Mouse (Mus musculus) urinary bladder, postnatal 10 days (tissue): ENCODE measurements around the gene Rps26.
"Not testable (repeated sequence)": the region's sequence is repeated elsewhere in the genome, so short reads cannot be mapped to it uniquely, and the experiment has no call there.

ENCODE experiments used
- DNase-seq: peaks from one replicate; pipeline ENCODE4 v3.0.0; 2022; ENCODE audit warnings: low spot score

Rps26 gene

DNA sequence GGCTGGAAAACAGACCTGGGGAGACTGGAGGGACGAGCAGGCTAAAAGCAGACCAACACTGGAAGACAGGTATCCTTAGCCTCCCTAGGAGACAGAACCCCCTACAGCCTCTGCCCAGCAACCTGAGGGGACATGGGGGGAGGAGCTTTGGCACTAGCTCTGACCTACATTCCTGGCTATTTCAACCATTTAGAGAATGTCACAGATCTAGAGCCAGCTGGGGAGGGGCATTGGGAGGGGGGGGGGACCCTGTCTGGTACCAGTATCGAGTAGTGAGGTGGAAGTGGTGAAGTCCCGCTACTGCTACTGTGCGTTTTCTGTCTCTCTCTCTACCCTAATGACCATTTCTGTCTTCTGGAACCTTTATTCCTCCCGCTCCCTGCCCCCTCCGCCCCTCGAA, 15.3 kb upstream of the Rps26 start:
- no peak for DNase-seq

DNA sequence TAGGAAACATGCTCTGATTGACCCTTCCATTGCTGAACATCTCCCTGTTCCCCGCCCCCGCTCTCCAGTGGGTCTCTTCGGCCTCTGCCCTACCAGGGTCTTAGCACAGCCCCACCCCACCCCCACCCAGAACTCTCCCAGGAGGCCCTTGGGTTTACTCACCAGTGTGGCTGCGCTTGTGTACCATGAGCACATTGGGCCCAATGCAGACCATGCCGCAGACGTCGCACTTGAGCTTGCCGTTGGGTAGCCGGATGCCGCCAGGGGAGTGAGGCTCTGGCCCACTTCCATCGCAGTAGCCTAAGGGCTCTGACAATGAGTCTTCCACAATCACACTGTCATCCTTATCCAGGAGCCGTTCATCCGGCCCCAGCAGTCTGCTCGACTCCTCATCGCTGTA, 14.3 kb upstream of the Rps26 start:
- no peak for DNase-seq

DNA sequence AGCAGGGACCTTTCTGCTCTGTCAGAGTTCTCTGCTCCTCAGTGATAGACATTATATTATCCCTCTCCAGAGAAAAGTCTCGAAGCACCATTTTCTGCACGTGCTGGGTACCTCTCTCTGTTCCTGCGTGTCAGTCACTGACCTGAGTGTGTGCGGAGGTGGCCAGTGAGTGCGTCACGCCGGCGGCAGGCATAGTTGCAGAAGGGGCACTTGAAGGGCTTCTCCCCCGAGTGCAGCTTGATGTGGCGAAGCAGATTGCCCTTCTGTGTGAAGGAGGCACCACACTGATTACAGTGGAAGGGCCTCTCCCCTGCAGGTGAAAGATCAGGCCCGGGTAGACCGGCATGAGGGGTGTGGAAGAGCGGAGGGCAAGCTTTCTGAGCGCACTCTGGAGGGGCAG, 13.5 kb upstream of the Rps26 start:
- DNase-seq, result no peak

DNA sequence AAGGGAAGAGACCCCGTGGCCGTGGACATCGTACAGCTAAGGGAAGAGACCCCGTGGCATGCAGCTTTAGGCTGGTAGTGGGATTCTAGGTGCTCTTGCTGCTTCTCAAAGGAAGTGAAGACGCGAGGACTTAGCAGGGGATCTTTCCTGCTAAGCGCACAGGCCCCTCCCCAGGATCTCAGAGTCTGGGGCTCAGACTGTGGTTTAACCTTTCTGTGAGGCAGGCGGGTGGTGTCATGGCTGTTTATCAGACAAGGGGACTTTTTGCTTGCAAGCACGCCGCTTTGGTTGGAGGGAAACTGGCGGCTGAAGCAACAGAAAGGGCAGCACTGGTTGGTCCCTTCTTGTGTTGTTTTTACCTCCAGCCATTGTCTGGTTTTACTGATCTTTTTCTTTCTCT, 10.5 kb upstream of the Rps26 start:
- no peak for DNase-seq

DNA sequence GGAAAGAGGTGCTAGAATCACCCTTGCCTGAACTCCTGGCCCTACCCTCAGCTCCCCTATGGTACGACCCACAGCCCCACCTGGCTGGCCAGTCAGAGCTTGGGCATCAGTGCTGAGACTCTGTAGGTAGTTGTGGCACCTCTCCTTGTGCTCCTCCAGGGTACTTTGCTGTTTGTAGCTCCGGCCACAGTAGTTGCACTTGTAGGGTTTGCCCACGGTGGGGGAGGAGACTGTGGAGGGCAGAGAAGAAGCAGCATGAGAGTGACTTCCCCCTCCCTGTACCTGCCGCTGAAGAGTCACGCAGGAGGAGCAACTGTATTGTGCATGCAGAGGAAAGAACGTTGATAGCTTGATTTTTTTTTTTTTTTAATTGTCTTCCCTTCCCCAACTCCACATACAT, 10.0 kb upstream of the Rps26 start:
- DNase-seq, result no peak

DNA sequence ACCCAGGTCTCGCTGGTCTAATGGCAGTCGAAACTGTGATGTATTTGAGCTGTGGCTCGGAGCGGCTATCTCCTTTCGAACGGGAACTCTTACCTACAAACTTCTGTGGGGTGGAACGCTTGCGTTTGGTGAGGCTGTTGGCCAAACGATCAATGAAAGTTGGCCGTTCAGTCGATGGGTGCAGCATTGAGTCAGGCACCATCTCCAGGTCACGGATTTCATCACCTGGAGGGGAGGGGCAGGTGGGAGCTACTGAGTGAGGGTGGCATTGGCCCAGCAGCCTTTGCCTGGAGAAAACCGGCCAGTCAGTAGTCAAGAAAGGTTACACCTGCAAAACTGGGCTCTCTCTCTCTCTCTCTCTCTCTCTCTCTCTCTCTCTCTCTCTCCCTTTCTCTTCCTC, 9.2 kb upstream of the Rps26 start:
- no peak for DNase-seq

DNA sequence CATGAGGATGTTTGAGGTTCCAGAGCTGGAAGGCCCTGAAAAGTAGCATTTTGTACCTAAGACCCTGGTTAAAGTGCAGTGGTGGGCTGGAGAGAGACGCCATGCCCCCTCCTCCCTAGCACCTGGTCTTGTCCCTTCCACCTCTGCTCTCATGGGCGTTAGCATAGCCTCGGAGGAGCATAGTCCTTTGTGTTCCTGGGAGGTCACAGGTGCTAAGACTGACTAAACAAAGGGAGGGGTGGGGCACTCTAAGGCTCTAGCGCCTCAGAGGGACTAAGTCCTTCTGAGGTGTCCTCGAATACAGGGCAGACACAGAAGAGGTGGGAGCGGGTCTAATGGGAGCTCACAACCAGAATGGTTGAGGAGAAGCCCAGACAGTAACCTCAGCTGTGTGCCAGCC, 5.0 kb upstream of the Rps26 start:
- no peak for DNase-seq

DNA sequence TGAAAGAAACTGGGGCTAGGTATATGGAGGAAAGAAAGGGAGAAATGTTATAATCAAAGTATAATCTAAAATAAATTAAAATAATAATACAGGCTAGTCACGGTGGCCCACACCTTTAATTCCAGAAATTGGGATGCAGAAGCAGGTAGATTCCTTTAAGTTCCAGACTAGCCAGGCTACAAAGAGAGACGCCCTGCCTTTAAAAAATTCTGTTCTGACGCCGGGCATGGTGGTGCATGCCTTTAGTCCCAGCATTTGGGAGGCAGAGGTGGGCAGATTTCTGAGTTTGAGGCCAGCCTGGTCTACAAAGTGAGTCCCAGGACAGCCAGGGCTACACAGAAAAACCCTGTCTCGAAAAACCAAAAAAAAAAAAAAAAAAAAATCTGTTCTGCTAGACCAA, 3.8 kb upstream of the Rps26 start:
- DNase-seq, result not testable (repeated sequence)

DNA sequence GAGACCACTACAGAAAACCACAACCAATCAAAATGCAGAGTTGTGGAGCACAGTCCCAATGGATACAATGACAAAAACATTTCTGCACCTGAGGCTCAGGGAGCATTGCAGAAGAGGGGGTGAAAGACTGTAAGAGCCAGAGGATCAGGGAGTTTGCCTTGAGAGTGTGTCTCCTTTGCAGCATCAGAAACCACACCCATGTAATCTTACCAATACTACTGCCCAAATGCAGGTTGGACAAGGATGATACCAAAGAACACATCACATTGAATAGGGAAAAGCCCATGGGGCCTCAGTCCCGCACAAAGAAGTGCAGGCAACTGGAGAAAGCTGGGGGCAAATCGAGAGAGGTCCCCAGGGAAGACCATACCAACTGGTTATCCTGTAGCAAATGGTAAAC, 3.2 kb upstream of the Rps26 start:
- DNase-seq, result no peak

DNA sequence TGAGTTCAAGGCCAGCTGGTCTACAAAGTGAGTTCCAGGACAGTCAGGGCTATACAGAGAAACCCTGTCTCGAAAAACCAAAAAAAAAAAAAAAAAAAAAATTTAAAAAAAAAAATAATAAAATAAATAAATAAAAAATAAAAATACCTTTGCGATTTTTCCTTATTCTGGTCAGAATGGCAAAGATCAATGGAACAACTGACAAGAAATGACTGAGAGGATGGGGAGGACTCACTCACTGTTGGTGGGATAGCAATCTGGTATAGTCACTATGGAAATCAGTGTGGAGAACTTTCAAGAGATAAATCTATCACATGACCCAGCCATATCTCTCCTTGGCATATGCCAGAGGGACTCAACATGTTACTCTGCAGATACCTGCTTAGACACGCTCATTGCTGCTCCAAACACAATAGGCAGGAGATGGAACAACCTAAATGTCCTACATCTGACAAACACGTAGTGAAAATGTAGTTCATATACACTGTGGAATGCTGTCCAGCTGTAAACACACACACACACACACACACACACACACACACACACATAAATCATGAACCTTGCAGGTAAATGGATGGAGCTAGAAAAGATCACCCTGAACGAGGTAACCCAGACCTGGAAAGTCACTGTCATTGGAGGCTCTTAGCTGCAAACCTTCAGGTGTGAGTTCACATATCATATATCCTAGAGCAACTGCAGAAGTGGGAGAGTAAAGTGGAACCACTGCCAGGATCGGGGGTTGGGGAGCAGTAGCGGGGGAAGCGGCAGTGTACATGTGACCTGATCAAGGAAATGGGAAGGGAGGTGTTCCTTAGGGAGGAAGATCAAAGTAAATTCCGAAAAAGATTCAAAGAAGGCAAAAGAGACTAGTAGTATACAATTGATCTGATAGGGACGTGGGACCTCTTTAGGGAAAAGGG, 1.1 kb upstream of the Rps26 start:
- no peak for DNase-seq

DNA sequence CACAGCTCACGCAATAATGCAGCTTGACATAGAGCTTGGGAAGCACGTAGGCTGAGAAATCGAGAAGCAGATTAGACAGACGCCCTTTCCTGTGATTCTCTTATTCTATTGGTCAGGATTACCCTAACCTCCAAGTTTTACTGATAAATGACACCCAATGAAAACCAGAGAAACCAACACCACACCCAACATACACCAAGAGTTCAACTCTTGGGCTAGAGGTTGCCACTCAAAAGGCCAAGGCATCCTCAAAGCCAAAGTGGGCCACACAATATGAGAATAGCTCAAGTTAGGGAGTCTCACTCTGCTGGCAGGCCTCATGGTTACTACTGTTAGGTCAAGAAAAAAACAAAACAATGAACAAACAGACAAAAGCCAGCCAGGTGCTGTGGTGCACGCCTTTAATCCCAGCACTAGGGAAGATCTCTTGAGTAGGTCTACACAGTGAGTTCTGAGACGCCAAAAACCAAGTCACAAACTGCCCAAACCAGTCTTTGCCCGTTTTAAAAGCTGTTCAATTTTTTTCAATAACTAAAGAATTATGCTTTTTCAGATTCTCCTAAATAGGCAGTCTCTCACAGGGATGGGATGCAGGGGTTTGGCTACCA, 1.2 kb downstream of the Rps26 start:
- no peak for DNase-seq

DNA sequence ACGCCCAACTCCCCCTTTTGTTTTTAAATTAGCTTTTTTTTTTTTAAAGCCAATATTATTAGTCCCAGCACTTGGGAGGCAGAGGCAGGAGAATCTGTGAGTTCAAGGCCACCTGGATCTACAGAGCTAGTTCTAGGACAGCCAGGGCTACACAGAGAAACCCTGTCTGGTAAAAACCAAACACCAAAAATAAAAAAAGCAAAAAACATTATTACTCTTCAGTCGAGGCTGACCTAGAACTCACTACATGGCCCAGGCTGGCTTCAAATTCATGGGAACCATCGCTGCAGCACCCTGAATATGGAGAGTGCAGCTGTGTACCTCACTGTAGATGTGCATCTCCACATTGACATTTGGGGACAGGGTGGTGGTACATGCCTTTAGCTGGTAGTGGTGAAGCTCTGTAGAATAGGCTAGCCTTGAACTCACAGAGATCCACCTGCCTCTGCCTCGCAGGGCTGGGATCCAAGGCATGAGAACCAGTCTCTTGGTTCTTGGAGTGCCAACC, 3.4 kb downstream of the Rps26 start:
- not testable (repeated sequence) for DNase-seq

DNA sequence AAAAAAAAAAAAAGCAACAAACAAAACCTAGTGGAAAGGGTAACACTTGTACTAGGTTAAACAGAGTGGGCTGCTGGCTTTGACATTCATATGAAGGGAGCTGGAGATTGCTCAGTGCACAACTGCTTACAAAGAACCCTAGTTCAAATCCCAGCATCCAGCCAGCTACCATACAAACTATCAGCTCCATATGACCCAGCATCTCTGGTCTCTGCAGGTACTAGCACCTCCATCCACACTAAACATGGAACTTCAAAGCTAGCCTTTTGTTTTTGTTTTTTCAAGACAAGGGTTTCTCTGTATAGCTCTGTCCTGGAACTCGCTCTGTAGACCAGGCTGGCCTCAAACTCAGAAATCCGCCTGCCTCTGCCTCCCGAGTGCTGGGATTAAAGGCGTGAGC, 3.8 kb downstream of the Rps26 start:
- DNase-seq, result no peak

DNA sequence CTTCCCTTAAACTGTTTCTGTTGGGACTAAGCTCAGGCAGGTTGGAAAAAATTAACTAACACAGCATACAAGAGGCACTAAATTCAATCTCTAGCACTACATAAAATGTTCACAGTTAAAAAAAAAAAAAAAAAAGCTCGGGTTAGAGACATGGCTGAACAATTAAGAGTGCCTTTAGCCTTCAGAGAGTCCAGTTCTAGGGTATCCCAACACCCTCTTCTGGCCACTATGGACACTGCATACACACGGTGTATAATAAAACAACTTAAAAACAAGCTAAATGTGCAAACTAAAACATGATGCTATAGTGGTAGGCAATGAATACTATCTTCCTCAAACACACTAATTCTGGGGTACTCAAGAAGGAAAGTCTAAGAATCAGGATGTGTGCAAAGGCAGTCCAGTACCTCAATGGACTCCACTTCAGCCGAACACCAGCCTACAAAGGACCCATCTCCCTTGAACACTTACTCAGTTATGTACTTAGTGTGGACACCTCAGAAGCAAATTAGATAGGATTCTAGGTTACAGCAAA, 4.5 kb downstream of the Rps26 start:
- DNase-seq, result no peak

DNA sequence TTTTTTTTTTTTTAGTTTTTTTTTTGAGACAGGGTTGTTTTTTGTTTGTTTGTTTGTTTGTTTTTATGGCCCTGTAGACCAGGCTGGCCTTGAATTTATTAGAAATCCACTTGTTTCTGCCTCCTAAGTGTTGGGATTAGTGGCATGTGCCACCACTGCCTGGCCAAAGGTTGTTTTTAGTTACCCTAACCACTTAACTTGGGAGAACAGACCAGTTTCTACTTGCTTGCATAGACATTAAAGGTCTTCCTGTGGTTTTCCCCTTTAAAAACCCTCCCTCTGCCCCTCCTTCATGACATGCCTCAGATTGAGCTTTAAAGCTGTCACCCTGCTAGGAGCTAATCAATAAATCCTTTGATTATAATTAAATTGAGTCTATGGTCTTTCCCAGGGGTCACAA, 6.3 kb downstream of the Rps26 start:
- DNase-seq, result no peak

DNA sequence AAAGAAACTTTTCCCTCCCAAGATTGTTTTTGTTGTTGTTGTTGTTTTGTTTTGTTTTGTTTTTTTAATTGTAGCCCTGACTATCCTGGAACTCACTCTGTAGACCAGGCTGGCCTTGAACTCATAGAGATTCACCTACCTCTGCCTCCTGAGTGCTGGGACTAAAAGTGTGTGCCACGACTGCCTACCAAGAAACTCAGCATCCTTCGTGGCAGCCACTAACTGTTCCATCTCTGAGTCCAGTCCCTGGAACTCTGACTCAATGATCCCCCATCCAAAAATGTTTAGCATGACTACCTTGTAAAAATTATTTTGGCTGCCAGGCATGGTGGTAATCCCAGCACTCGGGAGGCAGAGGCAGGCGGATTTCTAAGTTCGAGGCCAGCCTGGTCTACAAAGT, 7.4 kb downstream of the Rps26 start:
- DNase-seq, result not testable (repeated sequence)

DNA sequence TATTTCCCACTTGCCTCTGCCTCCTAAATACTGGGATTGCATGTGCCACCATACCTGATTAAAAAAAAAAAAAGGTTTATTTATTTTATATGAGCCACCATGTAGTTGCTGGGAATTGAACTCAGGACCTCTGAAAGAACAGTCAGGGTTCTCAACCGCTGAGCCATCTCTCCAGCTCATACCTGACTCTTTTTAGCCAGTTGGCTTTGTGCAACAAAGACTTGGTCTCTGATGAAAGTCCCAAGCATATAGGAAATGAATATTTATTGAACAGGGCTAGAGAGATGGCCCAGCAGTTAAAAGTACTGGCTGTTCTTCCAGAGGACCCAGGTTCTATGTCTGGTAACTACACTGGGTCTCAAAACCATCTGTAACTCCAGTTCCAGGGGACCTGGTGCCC, 8.0 kb downstream of the Rps26 start:
- no peak for DNase-seq

DNA sequence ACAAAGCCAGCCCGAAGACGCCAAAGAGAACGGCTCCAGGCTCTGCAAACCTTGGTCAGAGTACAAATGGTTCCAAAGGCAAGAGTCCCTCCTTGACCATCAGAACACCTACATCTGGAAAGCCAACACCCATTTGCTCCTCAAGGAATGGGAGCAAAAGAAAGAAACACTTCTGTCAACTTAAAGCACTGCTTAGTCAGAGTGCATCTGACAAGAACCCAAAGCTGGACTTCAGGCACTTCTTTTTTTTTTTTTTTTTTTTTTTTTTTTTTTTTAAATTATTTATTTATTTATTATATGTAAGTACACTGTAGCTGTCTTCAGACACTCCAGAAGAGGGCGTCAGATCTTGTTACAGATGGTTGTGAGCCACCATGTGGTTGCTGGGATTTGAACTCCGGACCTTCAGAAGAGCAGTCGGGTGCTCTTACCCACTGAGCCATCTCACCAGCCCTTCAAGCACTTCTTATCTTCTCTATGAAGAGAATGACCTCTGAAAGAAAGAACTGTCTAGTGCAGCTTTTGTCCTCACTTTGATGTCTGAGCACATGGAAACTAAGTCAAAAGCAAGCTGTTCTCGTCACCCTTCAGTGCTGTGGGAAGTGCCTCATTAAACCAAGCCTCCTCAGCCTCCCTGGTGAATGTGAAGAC, 10.6 kb downstream of the Rps26 start:
- not testable (repeated sequence) for DNase-seq

DNA sequence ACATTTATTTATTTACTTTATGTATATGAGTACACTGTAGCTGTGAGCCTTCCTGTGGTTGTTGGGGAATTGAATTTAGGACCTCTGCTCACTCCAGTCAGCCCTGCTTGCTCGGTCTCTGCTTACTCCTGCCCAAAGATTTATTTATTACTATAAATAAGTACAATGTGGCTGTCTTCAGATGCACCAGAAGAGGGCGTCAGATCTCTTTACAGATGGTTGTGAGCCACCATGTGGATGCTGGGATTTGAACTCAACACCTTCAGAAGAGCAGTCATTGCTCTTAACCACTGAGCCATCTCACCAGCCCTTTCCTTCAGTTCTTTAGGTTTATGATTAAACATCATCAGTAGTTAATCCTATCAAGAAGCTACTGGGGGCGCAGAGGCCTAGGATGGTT, 11.6 kb downstream of the Rps26 start:
- no peak for DNase-seq

DNA sequence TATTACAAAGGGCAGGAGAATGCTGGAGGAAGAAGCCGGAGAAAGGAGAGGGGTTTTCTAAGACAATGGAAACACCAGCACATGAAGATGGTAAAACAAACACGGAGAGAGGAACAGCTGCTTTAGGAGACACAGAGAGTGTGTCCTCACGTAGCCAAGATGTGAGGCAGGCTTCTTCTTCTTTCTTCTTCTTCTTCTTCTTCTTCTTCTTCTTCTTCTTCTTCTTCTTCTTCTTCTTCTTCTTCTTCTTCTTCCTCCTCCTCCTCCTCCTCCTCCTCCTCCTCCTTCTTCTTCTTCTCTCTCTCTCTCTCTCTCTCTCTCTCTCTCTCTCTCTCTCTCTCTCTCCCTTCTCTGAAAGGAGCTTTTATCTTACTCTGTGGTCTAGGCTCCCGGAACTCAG, 12.7 kb downstream of the Rps26 start:
- DNase-seq, result not testable (repeated sequence)

DNA sequence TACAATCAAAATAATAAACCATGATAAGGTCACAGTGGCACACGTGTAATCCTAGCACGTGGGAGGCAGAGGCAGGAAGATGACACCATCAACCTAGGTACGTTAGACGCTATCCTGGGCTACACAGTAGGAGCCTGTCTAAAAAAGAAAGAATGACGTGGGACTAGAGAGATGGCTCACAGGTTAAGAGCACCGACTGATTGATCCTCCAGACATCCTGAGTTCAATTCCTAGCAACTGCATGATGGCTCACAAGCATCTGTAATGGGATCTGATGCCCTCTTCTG, 13.4 kb downstream of the Rps26 start:
- DNase-seq, result no peak

DNA sequence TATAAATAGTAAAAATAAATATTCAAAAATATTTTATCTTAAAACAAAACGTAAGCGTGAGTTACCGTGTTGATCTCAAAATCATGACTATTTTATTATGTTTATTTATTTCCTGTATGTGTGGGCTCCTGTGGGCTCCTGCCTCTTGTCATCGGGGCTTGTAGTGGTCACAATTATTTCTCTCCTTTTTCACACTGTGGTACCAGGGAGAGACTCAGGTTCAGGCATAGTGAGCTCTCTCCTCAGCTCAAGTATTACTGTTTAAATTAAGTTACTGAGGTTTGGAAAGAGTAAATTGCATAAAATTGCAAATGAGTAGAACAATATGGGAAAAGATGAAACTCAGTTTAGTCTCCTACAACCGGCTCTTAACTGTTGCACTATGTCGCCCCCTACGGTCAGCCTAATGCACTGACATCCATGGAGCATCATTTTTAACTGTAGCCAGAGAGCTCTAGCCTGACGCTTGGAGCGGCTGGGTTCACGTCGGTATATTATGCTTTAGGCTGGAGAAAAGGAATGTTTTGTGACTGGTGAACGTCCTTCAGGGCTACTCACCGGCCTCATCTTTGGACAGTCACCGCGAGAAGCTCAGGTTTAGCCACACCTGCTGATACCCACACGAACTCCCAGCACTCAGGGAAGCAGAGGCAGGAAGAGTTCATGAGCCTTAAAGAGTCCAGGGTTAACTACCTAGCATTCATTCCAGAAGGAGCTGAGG, 14.0 kb downstream of the Rps26 start:
- no peak for DNase-seq
